Mouse (Mus musculus) cerebellum, postnatal 14 days (tissue): ENCODE measurements around the gene Ogfr.
A peak's percentile ranks its signal among the peaks of the same experiment; 100 is the strongest.

Experiments used
- DNase-seq, 2 experiments: peaks; one replicate each; pipeline ENCODE4 v3.0.0; 2021; ENCODE audit warnings: mixed read lengths in 2 of 2

The Ogfr gene

DNA sequence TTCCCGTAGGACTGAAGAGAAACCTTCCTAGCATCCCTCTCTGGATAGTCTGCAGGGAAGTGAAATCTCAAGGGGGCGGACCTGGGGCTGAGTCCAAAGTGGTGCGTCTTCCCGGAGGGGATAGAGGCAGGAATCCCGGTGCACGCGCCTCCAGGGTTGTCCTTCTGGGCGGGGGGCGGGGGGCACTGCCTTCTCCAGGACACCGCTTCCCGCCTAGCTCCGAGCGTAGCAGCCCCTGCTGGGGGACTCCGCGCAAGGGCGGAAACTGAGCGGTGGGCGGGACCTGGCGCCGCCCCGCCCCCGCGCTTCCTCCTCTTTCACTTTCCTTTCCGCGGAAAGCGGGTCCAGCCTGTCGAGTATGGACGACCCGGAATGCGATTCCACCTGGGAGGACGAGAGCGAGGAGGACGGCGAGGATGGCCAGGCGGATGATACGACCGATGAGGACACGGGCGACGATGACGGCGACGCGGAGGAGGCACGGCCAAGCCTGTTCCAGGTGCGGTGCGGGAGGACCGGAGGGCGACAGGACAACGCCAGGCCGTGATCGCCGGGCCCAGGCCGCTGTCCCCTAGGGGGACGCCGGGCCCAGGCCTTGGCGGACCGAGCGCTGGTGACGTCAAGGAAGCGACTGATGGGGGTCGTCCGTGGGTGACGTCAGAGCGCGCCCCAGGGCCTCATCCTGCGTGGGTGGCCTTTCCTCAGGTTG, at the start of gene Ogfr:
Ogfr (plus strand) TSS at position 123 of the 709 bp plus-strand sequence.
- peak; percentile 89 to 90 for DNase-seq

DNA sequence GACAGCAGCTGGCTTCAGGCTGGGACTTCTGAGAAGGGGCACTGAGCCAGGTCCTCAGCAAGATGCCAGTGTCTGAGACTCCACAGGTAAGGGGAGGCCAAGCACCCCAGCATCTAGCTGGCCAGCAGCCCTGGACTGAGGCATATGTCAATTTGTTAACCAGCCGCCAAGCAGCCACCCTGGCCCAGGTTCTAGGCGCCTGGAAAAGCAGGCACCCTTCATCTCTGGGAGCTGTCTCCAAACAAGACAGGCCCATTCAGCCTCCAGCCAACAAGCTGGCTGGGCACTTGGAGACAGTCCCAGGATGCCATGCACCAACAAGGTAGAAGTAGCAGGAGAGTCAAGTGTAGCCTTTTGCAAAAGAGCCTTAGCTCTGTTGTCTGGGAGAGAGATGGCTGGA, 45.4 kb upstream of the Ogfr start:
- peak; percentile 47 to 50 for DNase-seq

DNA sequence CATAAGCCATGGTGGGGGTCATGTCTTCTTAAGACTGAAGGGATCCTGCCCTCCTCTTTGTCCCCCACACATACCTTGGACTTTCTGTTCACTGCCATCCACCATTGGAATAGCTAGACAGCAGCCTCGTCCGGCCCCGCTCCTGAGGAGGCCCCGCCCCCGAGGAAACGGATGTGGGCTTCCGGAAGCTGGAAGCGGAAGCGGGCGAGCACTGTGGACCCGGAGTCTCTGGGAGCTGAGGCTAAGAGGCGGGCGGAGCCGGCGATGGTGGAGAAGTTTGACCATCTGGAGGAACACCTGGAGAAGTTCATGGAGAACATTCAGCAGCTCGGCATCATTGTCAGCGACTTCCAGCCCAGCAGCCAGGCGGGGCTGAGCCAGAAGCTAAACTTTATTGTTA, 44.0 kb upstream of the Ogfr start:
- DNase-seq, result no peak

DNA sequence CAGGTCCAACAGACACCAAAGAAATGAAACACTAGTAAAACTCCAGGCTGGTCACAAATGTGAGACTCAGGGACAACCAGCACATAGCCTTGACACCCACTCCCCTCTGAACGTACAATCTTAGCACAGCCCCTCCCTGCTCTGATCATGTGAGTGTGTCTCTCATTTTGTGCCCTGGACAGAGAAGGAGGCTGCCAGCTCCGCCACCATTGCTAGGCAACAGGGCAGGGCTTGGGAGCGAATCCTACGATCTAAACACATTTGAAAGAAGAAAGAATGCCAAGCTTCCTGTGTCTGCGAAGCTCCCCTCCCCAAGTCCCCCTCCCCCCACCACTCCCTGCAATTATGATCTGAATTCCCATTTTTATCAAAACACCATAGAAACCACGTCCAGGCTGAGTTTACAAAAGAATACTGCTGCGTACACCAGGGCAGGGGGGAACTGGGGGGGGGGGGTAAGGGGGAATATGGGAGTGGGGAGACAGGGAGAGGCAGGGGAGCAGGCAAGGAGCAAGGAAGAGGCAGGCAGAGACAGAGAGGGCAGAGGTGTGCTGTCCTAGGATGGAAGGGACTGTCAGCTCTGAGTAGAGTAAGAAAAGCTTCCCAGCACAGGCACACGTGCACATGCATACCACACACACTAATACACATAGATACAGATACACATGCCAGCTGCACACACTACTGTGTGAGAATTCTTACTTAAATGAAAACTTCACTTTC, 41.5 kb upstream of the Ogfr start:
- peak in 1 of 2 experiments; percentile 43 for DNase-seq

DNA sequence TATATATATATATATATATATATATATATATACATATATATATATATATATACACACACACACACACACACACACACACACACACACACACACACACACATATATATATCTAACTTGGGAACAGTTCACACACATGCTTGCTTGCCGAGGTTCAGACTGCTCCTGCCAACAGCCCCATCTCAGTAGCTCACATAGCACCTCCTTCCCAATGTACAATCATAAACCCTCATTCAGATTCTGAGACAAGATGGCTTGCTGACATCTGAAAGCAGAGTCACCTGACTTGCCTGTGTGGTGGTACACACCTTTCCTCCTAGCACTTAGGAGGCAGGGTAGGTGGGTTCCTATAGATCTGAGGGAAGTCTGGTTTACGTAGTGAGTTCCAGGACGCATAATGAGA, 36.7 kb upstream of the Ogfr start:
- no peak for DNase-seq

DNA sequence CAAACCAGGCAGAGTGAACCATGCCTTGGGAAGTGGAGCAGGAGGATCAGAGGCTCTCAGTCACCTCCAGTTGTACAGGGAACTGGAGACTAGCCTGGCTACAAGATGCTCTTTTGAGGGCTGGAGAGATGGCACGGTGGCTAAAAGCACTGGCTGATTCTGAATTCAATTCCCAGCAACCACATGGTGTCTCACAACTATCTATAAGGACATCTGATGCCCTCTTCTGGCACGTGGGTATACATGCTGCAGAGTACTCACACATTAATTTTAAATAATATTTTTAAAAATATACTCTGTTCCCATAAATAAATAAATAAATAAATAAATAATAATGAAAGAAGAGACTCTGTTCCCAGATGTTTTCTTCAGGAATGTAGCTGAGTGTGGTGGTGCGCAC, 33.8 kb upstream of the Ogfr start:
- DNase-seq, result peak; percentile 30 to 42

DNA sequence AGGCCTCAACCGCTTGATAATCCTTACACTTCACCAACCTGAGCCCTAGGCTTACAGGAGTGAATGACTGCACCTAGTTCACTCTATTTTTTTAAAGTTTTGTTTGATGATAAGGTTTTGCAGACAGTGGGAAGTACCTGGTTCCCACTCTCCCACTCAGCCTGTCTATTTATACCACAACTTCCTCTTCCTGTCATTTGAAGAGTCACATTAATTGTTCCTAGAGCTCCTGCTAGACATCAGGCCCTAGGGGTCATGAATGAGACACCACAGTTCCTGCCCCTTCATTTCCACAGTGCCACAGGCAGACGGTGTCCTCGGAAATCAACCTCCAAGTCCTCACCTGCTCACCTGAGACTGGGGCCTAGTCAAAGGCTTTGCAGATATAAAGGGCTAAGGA, 32.6 kb upstream of the Ogfr start:
- no peak for DNase-seq

DNA sequence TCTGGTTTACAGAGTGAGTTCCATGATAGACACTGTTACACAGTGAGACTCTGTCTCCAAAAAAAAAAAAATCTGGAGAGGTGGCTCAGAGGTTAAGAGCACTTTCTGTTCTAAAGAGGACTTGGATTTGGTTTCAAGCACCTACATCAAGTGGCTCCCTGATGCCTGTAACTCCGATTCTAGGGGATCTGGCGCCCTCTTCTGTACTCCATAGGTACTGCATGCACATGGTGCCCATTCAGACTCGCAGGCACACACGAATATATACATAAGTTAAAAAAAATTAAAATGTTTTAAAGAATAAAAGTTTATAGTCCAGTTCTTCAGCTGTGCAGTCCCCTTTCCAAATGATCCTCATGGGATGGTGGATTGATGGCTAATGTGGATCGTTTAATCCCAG, 28.8 kb upstream of the Ogfr start:
- peak in 1 of 2 experiments; percentile 46 for DNase-seq

DNA sequence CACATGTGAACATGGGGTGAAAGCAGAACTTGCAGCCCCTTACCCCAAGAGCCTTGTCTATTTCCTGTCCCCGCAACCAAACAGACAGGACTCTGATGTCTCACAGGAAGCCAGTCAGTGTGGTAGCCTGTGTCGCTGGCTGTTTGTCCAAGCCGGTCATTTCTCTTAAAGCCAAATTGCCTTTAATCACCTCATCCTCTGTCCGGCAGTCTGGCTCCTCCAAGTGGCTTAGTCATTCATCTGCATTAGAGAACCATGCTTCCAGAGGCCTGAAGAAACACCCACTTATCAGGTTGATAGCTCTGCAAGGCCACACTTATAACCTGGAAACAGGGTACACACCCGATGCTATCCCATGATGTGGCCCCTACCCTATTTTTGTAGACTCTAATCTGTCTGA, 26.9 kb upstream of the Ogfr start:
- DNase-seq, result no peak

DNA sequence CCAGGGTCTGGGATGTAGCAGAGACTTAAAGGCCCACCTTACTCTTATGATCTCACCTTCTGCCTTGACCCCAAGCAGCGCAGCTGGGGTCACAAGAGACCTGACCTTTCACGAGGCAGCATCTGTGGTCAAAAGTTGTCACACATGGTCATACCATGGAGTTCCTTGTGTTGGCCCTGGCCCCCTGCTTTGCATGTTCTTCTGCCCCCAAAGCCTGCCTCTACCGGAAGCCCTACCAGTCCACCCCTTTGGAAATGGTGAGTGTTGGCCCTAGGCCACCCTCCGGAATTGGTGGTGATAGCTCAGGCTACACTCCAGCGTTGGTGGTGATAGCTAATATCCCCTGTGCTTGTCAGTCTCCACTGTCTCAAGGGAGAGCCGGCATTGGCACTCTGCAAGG, 25.7 kb upstream of the Ogfr start:
- no peak for DNase-seq

DNA sequence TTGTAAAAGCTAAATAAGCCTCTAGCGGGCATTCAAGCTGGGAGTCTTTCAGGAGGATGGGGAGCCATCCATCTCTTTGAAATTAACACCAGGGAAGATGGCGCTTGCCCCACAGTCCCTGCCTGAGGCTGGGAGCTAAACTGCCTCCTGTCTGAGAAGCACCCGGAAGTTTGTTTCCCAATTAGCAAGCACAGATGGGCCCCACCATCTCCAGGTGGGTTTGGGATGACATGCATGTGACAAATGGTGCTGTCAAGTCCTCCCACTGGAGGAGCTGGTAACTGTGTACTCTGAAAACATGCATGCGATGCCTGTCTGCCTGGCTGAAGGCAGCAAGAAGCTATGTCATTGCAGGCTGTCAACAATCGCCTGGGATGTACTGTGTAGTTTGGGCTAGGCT, 25.2 kb upstream of the Ogfr start:
- no peak for DNase-seq

DNA sequence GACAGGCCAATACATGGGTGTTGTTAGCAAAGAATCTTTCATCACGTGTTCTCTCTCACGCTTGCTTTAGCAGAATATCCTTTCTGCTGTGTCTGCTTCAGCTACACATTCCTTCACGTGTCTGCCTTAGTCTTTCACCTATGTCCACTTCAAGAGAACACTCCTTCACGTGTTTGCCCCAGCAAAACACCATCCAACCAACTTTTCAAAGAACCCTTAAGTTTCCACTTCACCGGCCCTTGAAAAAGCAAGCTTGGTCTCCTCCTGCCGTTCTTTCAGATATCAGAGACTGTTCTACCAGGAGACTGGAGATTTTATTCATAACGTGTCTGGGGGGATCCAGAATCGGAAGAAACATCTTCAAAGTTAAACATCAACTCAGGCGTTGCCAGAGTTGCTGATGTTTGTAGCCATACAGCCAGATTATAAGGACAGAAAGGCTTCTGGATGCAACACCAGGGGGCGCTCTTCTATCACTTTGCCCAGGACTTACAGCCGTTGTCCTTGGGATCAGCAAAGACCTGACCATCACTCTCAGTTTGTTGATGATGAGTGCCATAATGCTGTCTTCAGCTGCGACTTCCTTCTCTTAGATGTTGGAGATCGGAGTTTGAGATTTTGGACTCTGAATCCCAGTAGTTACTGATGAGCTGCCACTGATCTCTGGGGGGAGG, 22.7 kb upstream of the Ogfr start:
- DNase-seq, result peak; percentile 66 to 75

DNA sequence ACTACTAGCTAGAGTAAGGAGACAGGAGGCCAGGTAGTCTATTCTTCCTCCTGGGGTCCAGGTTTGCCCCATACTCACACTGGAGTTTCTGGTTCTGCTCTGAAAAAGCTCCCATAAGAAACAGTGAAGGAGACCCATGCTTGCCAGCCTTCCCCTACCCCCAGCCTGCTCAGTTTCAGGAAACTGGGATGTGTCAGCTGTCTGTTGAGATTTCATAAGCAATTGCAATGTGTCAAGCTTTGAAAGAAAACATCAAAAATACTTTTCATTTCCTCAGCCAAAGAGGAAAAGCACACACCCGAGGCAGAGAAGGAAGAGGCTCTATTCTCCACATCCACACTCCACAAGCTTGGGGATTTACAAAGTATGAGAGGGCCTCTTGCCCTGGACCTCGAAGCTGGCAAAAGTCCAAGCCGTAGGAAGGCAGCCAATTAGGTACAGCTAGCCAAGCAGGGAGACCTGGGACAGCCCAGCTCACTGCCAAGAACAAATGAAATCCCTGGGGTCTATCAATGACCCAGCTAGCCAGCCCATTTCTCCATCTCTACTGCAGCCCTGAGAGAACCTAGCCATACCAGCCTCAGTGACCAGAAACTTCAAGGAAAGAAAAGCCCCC, 19.9 kb upstream of the Ogfr start:
- peak; percentile 85 for DNase-seq

DNA sequence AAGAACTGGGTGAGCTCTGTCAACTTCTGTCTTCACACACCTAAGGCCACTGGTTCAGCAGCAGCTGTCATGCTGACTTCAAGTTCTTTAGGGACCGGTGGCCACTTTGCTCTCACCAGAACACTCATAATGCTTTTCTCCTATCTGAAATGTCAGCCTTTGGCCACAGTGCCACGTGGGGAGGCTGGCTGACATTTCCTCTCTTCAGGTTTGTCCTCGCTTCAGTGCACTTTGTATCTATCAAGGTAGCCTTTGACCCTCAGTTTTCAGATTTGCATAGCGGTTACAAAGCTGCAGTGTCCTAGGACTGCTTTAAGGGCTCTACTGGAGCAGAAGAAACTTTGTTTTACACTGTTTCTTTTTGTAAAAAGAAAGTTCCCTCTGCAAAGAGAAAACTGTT, 12.6 kb upstream of the Ogfr start:
- no peak for DNase-seq

DNA sequence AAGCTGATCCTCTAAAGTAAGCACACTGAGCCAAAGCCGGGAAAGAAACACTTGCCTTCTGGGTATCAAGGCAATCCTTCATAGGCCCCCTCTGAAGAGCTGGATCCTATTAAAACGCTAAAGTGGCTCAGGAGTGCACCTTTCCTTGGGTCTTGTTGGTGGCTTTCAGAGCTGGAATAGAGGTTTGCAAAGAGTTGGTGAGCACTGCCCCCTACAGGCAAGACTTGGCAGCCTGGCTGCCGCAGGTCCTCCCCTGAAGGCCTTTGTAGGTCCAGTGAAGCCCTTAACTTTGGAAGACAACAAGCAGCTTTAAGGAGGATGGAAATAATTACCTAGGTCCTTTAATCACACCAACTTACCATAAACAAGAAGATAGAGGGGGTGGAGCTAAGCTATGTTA, 10.4 kb upstream of the Ogfr start:
- peak; percentile 89 to 92 for DNase-seq

DNA sequence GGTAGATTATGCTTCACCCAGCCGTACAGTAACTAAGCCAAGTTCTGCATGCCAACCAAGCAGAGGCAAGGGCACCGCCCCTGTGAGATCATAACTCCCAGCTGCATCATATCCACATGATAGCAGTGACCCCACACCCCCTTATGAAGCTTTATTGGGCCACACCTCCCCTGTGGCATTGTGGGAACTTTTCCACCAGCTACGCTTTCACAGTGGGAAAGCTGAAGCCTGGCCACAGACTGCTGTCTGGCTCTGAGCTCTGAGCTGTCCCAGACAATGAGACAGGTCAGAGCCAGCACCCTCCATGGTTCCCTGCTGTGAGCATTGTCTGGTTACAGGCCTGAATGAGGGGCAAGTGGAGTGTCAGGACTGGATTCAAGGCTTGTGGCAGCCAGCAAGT, 8.0 kb upstream of the Ogfr start, which contains the start of gene Mrgbp:
Mrgbp (plus strand) TSS at position 303 of the 400 bp plus-strand sequence.
- peak in 1 of 2 experiments; percentile 25 for DNase-seq

DNA sequence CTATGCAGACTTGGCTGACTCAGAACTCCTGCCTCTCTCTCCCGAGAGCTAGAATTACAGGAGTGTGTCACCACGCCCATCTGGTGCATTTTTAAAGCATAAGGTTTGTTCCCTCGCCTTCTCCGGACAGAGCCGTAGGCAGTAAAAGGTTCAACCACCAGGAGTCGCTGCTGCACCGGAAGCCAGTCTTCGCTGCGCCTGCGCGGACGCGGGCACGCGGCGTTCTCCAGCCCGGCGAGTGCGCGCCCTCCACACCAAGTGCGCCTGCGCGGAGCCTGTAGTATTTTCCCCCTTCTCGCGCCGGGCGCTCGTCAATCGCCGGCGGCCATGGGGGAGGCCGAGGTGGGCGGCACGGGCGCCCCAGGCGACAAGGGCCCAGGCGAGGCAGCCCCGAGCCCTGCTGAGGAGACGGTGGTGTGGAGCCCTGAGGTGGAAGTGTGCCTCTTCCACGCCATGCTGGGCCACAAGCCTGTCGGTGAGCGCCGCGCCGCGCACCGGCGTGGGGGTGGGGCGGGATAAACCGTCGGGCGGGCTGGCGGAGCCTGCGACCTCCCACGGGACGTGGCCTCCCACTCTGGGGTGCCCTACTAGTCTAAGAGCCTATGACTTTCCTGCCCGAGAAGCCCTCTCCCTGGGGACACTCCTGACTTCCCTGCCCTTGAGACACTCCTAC, 6.4 kb upstream of the Ogfr start:
- peak; percentile 99 to 100 for DNase-seq

DNA sequence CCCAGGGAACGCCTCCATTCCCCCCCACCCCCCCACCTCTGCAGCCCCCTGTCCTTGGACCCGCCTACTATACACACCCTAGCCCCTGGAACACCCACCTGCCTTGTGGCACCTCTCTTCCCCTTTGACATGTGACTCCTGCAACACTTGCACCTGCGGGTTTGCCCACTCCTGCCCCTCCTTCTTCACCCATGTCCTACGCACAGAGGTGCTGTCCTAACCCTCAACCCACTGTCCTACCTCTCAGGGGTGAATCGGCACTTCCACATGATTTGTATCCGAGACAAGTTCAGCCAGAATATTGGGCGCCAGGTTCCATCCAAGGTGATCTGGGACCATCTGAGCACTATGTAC, 5.9 kb upstream of the Ogfr start:
- peak in 1 of 2 experiments; percentile 27 for DNase-seq

DNA sequence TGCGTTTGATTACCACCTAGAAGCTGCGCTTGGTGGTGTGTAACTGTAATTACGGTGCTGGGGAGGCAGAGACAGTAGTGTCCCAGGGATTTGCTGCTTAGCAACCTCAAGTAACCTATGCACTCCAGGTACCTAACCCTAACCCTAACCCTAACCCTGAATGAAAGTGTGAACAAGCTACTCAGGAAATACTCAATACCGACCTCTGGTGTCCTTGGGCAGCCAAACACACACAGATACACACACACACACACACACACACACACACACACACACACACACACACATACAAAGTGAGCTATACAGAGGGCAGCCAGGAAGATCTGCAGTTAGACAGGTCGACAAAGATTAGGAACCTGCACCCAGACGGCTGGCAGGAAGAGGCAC, 316 bp upstream of the Ogfr start:
- DNase-seq, result no peak

DNA sequence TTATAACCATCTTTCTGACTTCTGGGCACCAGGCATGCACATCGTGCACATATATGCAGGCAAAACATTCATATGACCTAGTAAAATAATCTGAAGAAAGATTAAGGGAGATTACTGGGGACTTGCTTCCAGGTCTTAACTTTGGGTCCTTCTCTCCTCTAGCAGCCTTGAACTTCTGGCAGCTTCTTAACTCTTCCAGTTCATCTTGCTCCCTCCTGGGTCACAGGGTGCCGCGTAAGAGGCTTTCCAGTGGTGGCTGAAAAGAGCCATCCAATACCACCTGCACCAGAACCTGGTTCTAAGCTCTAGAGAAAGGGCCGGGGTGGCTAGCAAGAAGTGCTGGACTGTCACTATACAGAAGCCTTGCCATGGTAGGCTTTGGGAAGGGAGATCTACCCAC, 8.4 kb downstream of the Ogfr start, which contains the start of gene Col9a3:
Col9a3 (plus strand) TSS at position 301 of the 400 bp plus-strand sequence.
- no peak for DNase-seq

DNA sequence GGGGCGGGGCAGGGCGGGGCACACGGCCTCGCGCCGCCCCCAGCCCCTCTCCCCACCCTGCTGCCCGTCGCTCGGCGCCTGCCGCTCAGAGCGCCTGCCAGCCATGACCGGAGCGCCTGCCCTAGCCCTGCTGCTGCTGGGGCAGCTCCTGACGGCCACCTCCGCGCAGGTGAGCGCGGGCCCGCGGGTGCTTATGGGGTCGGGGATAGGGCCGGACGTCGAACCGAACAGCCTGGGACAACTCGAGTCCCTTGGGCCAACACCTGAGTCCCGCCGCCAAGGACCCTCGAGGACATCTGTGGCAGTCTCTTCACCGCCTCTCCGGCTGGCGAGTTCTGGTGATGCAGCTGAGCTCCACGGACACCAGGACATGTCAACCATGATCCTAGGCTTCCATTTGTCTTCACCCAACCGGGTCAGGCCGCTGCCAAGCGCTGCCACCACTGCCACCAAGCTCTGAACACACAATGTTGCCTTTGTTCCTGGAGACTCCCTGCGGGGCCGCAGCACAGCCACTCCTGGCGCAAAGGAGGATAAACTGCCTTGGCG, 9.2 kb downstream of the Ogfr start:
- DNase-seq, result peak; percentile 60 to 61

DNA sequence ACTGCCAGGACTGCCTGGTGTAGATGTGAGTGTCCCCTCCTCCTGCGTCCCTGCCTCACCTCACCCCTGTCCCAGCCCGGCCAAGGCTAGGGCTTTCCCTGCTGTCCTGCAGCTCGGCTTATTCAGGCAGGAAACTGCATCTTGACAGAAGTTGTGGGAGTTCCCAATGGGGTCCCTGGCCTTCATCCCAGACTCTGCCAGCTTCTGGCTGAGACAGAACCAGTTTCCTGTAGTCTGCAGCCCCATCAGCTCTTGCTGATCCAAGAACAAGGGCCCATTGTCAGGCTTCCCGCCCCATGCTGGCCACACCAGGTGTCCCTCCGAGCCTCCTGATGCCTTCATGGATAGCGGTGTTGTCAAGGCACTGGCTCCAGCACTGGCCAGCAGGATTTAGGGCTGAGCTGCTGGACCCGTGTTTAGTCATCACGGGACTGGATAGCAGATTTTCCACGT, 11.6 kb downstream of the Ogfr start:
- peak; percentile 93 for DNase-seq
